Comparison of ENCODE assay signal across 14 mouse cellular contexts in genomic region chr2:171630101-171630715, GRCm38 (mm10).
DNase-seq lines count a peak whose midpoint lies in the region; ATAC-seq and TF ChIP-seq lines count a peak whose summit lies in the region.
"Had no signal": no experiment of that assay in that cellular context is flagged by ENCODE, and none has a peak within 500 bp of the region (broad histone marks: within the 10 kb centered on the region; RNA-seq: fewer than 3 reads in every experiment).

No protein-coding gene starts in this region.

- TF ChIP-seq POLR2A in thymus, adult 2 months (IDR thresholded peaks at IDR 0.05; ENCODE audit: control insufficient read depth, extremely low read depth, insufficient read depth, low read length, poor library complexity), result no peak

- 87% methylated on average over 9 of the region's 9 CpGs for WGBS in heart, embryonic 10.5 days
- 87% methylated on average over 9 of the region's 9 CpGs for WGBS in kidney, embryonic 16.5 days
- 90% methylated on average over 9 of the region's 9 CpGs for WGBS in thymus, adult 2 months

- intact Hi-C loops in left cerebral cortex, postnatal 4 days (cut with DNase I), result no loop called here

- H3K4me2 ChIP-seq in kidney, embryonic 16.5 days (replicated peaks; ENCODE audit: low read depth, low read length), result no peak overlapping the region
- H3K4me2 ChIP-seq: forebrain, embryonic 13.5 days; liver, embryonic 11.5 days; midbrain, embryonic 12.5 days had no signal

- no peak overlapping the region for H3K9ac ChIP-seq in kidney, embryonic 16.5 days (replicated peaks; ENCODE audit: low read length)
- H3K9ac ChIP-seq: forebrain, embryonic 13.5 days; midbrain, embryonic 12.5 days had no signal

- H3K27me3 ChIP-seq in heart, embryonic 10.5 days (ENCODE audit: insufficient read depth, poor library complexity, severe bottlenecking), result 0 out of 2 replicates have a peak, but pooled peaks cover 5% of the 10 kb centered on the region
- no peaks in the 10 kb centered on the region for H3K27me3 ChIP-seq in kidney, embryonic 16.5 days (ENCODE audit: insufficient read depth, low read length)
- H3K27me3 ChIP-seq in thymus, adult 2 months (ENCODE audit: control insufficient read depth, insufficient read depth, low read length), result no peaks in the 10 kb centered on the region
- H3K27me3 ChIP-seq: forebrain, embryonic 13.5 days; midbrain, embryonic 12.5 days had no signal

- peaks cover 15% of the 10 kb centered on the region; the same call in 1 of the 2 replicates for H3K4me1 ChIP-seq in heart, embryonic 10.5 days
- no peaks in the 10 kb centered on the region for H3K4me1 ChIP-seq in kidney, embryonic 16.5 days (ENCODE audit: insufficient read depth, low read length)
- H3K4me1 ChIP-seq in thymus, adult 2 months (replicated peaks; ENCODE audit: control insufficient read depth, insufficient read depth, low read length), result no peaks in the 10 kb centered on the region
- H3K4me1 ChIP-seq: forebrain, embryonic 13.5 days had no signal

- H3K4me3 ChIP-seq in heart, embryonic 10.5 days, result no peak overlapping the region
- H3K4me3 ChIP-seq in kidney, embryonic 16.5 days (ENCODE audit: low read length), result no peak overlapping the region
- H3K4me3 ChIP-seq in thymus, adult 2 months (ENCODE audit: control insufficient read depth, insufficient read depth, low read length), result no peak overlapping the region
- H3K4me3 ChIP-seq: forebrain, embryonic 13.5 days; midbrain, embryonic 12.5 days had no signal

- no peaks in the 10 kb centered on the region for H3K36me3 ChIP-seq in heart, embryonic 10.5 days
- H3K36me3 ChIP-seq in kidney, embryonic 16.5 days (ENCODE audit: insufficient read depth, low read length), result no peaks in the 10 kb centered on the region
- H3K36me3 ChIP-seq in thymus, adult 2 months (ENCODE audit: control insufficient read depth, insufficient read depth, low read length), result no peaks in the 10 kb centered on the region
- H3K36me3 ChIP-seq: midbrain, embryonic 12.5 days had no signal

- TF ChIP-seq CTCF in thymus, adult 2 months (IDR thresholded peaks at IDR 0.05; ENCODE audit: borderline replicate concordance, control insufficient read depth, extremely low read depth, insufficient read depth, low read length, poor library complexity), result no peak

- ATAC-seq in kidney, embryonic 16.5 days (ENCODE audit: low FRiP score, low TSS enrichment), result no peak
- ATAC-seq: forebrain, embryonic 13.5 days had no signal

- no peak overlapping the region for H3K27ac ChIP-seq in heart, embryonic 10.5 days
- no peak overlapping the region for H3K27ac ChIP-seq in kidney, embryonic 16.5 days (ENCODE audit: low read length)
- no peak overlapping the region for H3K27ac ChIP-seq in thymus, adult 2 months (ENCODE audit: control insufficient read depth, insufficient read depth, low read length)
- H3K27ac ChIP-seq: forebrain, embryonic 13.5 days; macrophage; midbrain, embryonic 12.5 days had no signal

- peak; percentile 95 for DNase-seq in heart, adult 11 months
- no peak for DNase-seq in heart, embryonic 10.5 days (ENCODE audit: low spot score)
- peak; percentile 48 to 53 for DNase-seq in kidney, adult 8-10 months
- DNase-seq in gastrocnemius, postnatal 25 days, result peak; percentile 58
- peak; percentile 44 for DNase-seq in skeletal muscle tissue, adult 2 months (ENCODE audit: low read depth, low spot score)
- DNase-seq in thymus, adult 2 months, result no peak
- DNase-seq in left cerebral cortex, postnatal 4 days, result no peak
- DNase-seq: cerebellum, postnatal 14 days; lung, adult 2 months had no signal

- no peaks in the 10 kb centered on the region for H3K9me3 ChIP-seq in heart, embryonic 10.5 days
- no peaks in the 10 kb centered on the region for H3K9me3 ChIP-seq in kidney, embryonic 16.5 days (ENCODE audit: low read length)
- H3K9me3 ChIP-seq: forebrain, embryonic 13.5 days; midbrain, embryonic 12.5 days had no signal

Comparison
In these comparisons a context has a peak if more than half of its experiments do, and no peak if none do; other contexts are left out.
1. DNase-seq: peak in heart, adult 11 months (single experiment), kidney, adult 8-10 months (2 of 2), gastrocnemius, postnatal 25 days (single experiment) and skeletal muscle tissue, adult 2 months (single experiment); none in heart, embryonic 10.5 days (single experiment), thymus, adult 2 months (single experiment) and left cerebral cortex, postnatal 4 days (single experiment).